Mouse (Mus musculus) forebrain, postnatal 0 days (tissue): ENCODE data around the gene Serf2. TPM values are rescaled to one million over a fixed set of nuclear protein-coding genes. Genes with fewer than 3 reads are reported as not detected.
A peak's percentile ranks its signal among the peaks of the same experiment; 100 is the strongest.
"Not testable (repeated sequence)": the region's sequence is repeated elsewhere in the genome, so short reads cannot be mapped to it uniquely, and the experiment has no call there.

ENCODE experiments used
- ATAC-seq: fragments of 200-750 bp; cut with Nextera tagmentation; 2 replicates; pipeline ENCODE4 v1.8.0; 2017; ENCODE audit warnings: mild to moderate bottlenecking, moderate library complexity
- DNase-seq: peaks from one replicate; pipeline ENCODE4 v3.0.0-alpha.2; 2015
- H3K27ac ChIP-seq: fragments of 300-500 bp; sonication (generic); 2 replicates; pipeline ENCODE4 v1.5.1; 2014; ENCODE audit warnings: low read depth, mild to moderate bottlenecking, antibody characterized with exemption, low read length, moderate library complexity, mixed read lengths
- H3K27me3 ChIP-seq: fragments of 300-500 bp; sonication (generic); 2 replicates; pipeline ENCODE4 v1.6.1; 2014; ENCODE audit warnings: mild to moderate bottlenecking, low read length, mixed read lengths; ENCODE audit not compliant: insufficient read depth
- H3K36me3 ChIP-seq: fragments of 300-500 bp; sonication (generic); 2 replicates; pipeline ENCODE4 v1.6.1; 2014; ENCODE audit warnings: mild to moderate bottlenecking, moderate library complexity; ENCODE audit not compliant: insufficient read depth
- H3K4me1 ChIP-seq: fragments of 300-500 bp; sonication (generic); 2 replicates; pipeline ENCODE4 v1.6.1; 2014; ENCODE audit warnings: antibody characterized with exemption; ENCODE audit not compliant: insufficient read depth
- H3K4me2 ChIP-seq: fragments of 300-500 bp; sonication (generic); 2 replicates; pipeline ENCODE4 v1.6.1; 2014; ENCODE audit warnings: low read depth, mild to moderate bottlenecking, moderate library complexity
- H3K4me3 ChIP-seq: fragments of 300-500 bp; sonication (generic); 2 replicates; pipeline ENCODE4 v1.5.1; 2014; ENCODE audit warnings: low read depth, low read length, mixed read lengths
- H3K9ac ChIP-seq: fragments of 300-500 bp; sonication (generic); 2 replicates; pipeline ENCODE4 v1.6.1; 2014; ENCODE audit warnings: mild to moderate bottlenecking
- H3K9me3 ChIP-seq: fragments of 300-500 bp; sonication (generic); 2 replicates; pipeline ENCODE4 v1.6.1; 2016; ENCODE audit warnings: low read length
- CTCF ChIP-seq: sonication (generic); IDR thresholded peaks from 2 replicates; pipeline ENCODE4 v1.5.1; 2016; ENCODE audit warnings: antibody characterized with exemption, control low read depth, low read depth
- whole genome bisulfite sequencing: fragments of 180-500 bp; shearing (Covaris S2); extraction: QIAGEN DNeasy Blood & Tissue Kit; methylation state at CpG from one replicate; pipeline ENCODE4 v1.1.7; 2014; 5-methylcytosine and 5-hydroxymethylcytosine counted together
- polyA plus RNA-seq: library from polyadenylated mRNA; unstranded; fragments of >200 nt; fragmentation: Nextera tagmentation; extraction: Ambion mirVana; gene quantifications from 2 replicates; pipeline ENCODE4 v1.2.1, GENCODE M21; 2015
- total RNA-seq: library from RNA; depleted of rRNA; stranded (reverse); fragments of >200 nt; gene quantifications from 2 replicates; pipeline ENCODE4 v1.2.3, GENCODE M21; 2014

Serf2 gene
- total and polyA plus RNA-seq, 2 experiments from 2014 or later: 303 to 323 TPM

DNA sequence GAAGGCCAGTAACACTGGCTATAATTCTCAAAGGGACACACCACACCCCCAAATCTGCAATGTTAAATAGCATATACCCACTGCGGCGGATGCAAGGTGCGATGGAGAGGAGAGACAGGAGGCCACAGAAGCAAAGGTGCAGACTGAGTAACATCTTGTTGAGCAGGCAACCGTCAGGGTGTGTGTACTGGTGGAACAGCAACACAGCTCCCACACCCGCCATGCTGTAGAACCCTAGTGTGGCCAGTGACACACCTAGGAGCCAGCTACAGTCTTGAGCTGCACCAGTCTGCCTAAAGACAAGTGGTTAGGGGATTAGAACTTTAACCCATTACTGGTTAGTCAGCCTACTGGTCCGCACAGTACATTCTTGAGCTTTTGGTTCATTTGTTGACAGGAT lies 4.9 kb downstream of the Serf2 start:
- TF ChIP-seq CTCF: no peak
- no peaks in the 10 kb centered on the region for H3K9me3 ChIP-seq
- H3K4me3 ChIP-seq: no peak overlapping the region
- peaks cover 16% of the 10 kb centered on the region for H3K4me1 ChIP-seq
- ATAC-seq (no peak), DNase-seq (no peak)
- H3K27ac ChIP-seq: no peak overlapping the region
- 83% methylated on average over 6 of the region's 6 CpGs for WGBS
- H3K27me3 ChIP-seq: no peaks in the 10 kb centered on the region
- peaks cover 20% of the 10 kb centered on the region for H3K36me3 ChIP-seq
- no peak overlapping the region for H3K9ac ChIP-seq
- no peak overlapping the region for H3K4me2 ChIP-seq

- no peak for TF ChIP-seq CTCF
- ATAC-seq: no peak
- Histone ChIP-seq H3K27ac (no peak overlapping the region), H3K4me3 (no peak overlapping the region), H3K9me3 (no peaks in the 10 kb centered on the region), H3K36me3 (peaks cover 20% of the 10 kb centered on the region), H3K9ac (no peak overlapping the region), H3K27me3 (no peaks in the 10 kb centered on the region), H3K4me1 (peaks cover 11% of the 10 kb centered on the region), H3K4me2 (no peak overlapping the region)
- WGBS: 84% methylated on average over 5 of the region's 5 CpGs
- DNase-seq: no peak
Observed at GRCm38 (mm10) chr2:121455534-121455933, 6.5 kb downstream of the Serf2 start.

- 3% methylated on average over 41 of the region's 41 CpGs for WGBS
- Histone ChIP-seq H3K27me3 (no peaks in the 10 kb centered on the region), H3K4me2 (peak within 1 kb of the TSS; percentile 65), H3K9me3 (no peaks in the 10 kb centered on the region), H3K9ac (peak within 1 kb of the TSS; percentile 51), H3K4me3 (peak within 1 kb of the TSS; percentile 61), H3K36me3 (peaks cover 13% of the 10 kb centered on the region), H3K27ac (peak within 1 kb of the TSS; percentile 66), H3K4me1 (peaks cover 11% of the 10 kb centered on the region)
- peak; percentile 88 for DNase-seq
- no peak for TF ChIP-seq CTCF
- ATAC-seq: peak; percentile 98
Observed at GRCm38 (mm10) chr2:121456692-121457642, 8.0 kb downstream of the Serf2 start, which contains the start of gene Serinc4. Serinc4 (minus strand) TSS chr2:121456781.

DNA sequence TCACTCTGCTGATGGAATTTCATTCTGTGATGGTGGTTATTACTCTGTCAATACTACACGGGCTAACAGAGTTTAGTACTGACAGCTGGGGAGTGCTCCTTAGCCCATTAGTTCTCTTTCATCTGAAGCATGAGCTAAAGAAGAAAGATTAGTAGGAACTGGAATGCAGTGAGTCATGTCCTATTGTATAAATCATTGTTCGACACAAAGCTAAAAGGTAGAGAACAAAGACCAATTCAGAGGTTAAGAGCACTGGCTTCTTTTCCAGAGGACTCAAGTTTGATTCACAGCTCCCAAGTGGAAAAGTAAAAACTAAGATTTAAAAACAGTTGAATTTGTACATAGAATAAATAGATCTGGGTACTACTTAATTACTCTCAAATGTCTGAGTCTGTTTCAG lies 11.1 kb downstream of the Serf2 start:
- Histone ChIP-seq H3K9ac (no peak overlapping the region), H3K4me2 (no peak overlapping the region), H3K4me3 (no peak overlapping the region), H3K4me1 (peaks cover 11% of the 10 kb centered on the region), H3K27ac (no peak overlapping the region), H3K36me3 (no peaks in the 10 kb centered on the region), H3K9me3 (no peaks in the 10 kb centered on the region), H3K27me3 (no peaks in the 10 kb centered on the region)
- no peak for TF ChIP-seq CTCF
- DNase-seq (no peak), ATAC-seq (no peak)
- 62% methylated on average over 2 of the region's 2 CpGs for WGBS

DNA sequence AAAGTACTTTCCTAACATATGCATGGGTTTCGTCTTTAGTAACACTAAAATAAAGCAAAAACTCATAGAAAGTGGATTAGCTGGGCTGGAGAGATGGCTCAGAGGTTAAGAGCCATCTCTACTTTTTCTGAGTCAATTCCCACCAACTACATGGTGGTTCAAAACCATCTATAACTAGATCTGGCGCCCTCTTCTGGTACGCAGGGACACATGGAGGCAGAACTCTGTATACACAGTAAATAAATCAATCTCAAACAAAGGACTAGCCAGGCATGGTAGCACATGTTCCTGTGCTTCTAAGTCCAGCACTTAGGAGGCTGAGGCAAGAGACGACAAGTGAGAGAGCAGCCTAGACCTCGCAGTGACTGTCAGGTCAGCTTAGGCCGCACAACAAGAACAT lies 20.0 kb downstream of the Serf2 start:
- not testable (repeated sequence) for H3K9ac ChIP-seq, H3K4me1 ChIP-seq, ATAC-seq, H3K27ac ChIP-seq, H3K36me3 ChIP-seq, H3K9me3 ChIP-seq, H3K27me3 ChIP-seq, H3K4me3 ChIP-seq, DNase-seq, H3K4me2 ChIP-seq
- no CpG with 5 or more reads among the region's 6 CpGs for WGBS

- H3K27ac ChIP-seq, H3K36me3 ChIP-seq, H3K4me1 ChIP-seq, ATAC-seq, DNase-seq, H3K27me3 ChIP-seq, H3K4me2 ChIP-seq, H3K4me3 ChIP-seq, H3K9ac ChIP-seq, H3K9me3 ChIP-seq: not testable (repeated sequence)
- 100% methylated on average over 3 of the region's 3 CpGs for WGBS
Observed at GRCm38 (mm10) chr2:121472783-121473182, 23.8 kb downstream of the Serf2 start.

- H3K4me1 ChIP-seq, H3K27me3 ChIP-seq, H3K9me3 ChIP-seq, H3K36me3 ChIP-seq: not testable (repeated sequence)
- 6% methylated on average over 38 of the region's 41 CpGs for WGBS
- H3K27ac ChIP-seq: peak within 1 kb of the TSS; percentile 59; the same call in 1 of the 2 replicates
- peak within 1 kb of the TSS; percentile 52 for H3K4me3 ChIP-seq
- DNase-seq (peak; percentile 92), ATAC-seq (peak; percentile 98)
- peak within 1 kb of the TSS; percentile 59 for H3K9ac ChIP-seq
- H3K4me2 ChIP-seq: peak within 1 kb of the TSS; percentile 68
Observed at GRCm38 (mm10) chr2:121473301-121474179, 24.5 kb downstream of the Serf2 start, which contains the start of gene Mfap1b. Mfap1b (minus strand) TSS chr2:121474067.
